Mouse (Mus musculus): ENCODE measurements around the gene Usp15. TPM values are rescaled to one million over a fixed set of nuclear protein-coding genes. Genes with fewer than 3 reads are reported as not detected.

The Usp15 gene
- polyA plus RNA-seq, 1 experiment from 2014 or later, result 56.5 TPM

GRCm38 (mm10) chr10:123198183-123198582, 1.4 kb upstream of the Usp15 start:
- Histone ChIP-seq H3K27ac (no peak overlapping the region), H3K9me3 (no peaks in the 10 kb centered on the region), H3K4me1 (replicated peaks) (peaks cover 10% of the 10 kb centered on the region), H3K27me3 (ENCODE audit: insufficient read depth, poor library complexity, severe bottlenecking) (no peaks in the 10 kb centered on the region), H3K36me3 (no peaks in the 10 kb centered on the region), H3K4me3 (no peak overlapping the region)
- DNase-seq (ENCODE audit: low spot score), result no peak
- 87% methylated on average over 5 of the region's 5 CpGs for WGBS

DNA sequence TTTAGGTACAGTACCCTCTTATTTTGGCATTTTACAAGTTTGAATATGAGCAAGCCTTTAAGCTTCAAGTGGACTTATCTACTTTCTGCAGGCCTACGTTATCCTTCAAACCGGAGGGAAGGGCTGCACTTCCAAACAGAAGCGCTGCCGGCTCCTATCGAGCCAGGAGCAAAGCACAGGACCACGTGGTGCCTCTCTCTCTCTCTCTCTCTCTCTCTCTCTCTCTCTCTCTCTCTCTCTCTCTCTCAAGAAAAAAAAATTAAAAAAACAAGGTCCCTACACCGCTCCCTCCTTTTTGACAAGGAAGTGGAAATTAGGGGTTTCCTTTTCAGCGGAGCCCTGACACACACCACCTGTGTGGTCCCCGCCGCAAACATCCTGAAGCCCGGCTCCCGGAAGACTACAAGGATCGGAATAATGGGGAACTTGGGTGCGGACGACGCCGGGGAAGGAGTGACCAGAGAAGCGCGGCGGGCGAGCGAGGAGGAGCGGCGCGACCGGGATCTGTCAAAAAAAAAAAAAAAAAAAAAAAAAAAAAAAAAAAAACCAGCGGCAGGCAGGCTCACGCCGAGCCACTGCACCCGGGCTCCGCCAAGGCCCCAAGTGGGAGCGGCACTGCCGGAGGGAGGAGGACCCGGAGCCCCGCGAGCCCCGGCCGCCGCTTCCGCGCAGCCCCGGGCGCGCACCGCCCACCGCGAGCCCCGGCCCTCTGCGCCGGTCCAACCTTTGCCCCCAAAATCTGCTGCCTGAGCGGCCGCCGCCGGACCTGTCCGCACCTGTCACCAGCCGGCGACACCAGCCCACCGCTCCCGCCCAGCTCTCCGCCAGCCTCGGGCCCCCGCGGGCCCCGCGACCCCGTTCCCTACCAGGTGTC, 597 bp downstream of the Usp15 start:
- no peaks in the 10 kb centered on the region for H3K9me3 ChIP-seq
- peak overlapping the region; percentile 95 for H3K27ac ChIP-seq
- whole genome bisulfite sequencing, result under 1% methylated on average over 66 of the region's 66 CpGs

DNA sequence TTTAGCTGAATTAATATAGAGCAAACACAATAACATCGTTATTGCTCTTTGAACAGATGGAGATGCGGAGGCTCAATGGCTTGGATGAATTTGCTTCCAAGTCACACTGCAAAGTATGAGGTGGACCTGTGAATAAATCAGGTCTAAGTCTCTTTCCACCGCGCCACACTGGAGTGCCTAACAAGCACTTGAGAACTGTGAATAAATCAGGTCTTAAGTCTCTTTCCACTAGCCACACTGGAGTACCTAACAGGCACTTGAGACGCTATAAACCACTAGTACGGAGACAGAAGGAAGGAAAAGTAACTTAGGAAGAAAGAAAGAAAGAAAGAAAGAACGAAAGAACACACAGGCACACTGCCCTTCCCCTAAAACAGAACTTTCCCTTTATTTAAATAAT, 1.3 kb downstream of the Usp15 start:
- Histone ChIP-seq H3K36me3 (no peaks in the 10 kb centered on the region), H3K4me3 (peak overlapping the region; percentile 95), H3K27ac (peak overlapping the region; percentile 95), H3K9me3 (no peaks in the 10 kb centered on the region), H3K27me3 (ENCODE audit: insufficient read depth, poor library complexity, severe bottlenecking) (no peaks in the 10 kb centered on the region), H3K4me1 (replicated peaks) (peaks cover 12% of the 10 kb centered on the region)
- WGBS, result 26% methylated on average over 7 of the region's 7 CpGs
- no peak for DNase-seq (ENCODE audit: low spot score)

More for the DNA sequence above, 597 bp downstream of the Usp15 start:
- peaks cover 10% of the 10 kb centered on the region for H3K4me1 ChIP-seq (replicated peaks)
- H3K4me3 ChIP-seq, result peak overlapping the region; percentile 95
- peak; percentile 39 for DNase-seq (ENCODE audit: low spot score)
- no peaks in the 10 kb centered on the region for H3K27me3 ChIP-seq (ENCODE audit: insufficient read depth, poor library complexity, severe bottlenecking)
- H3K36me3 ChIP-seq, result no peaks in the 10 kb centered on the region

DNA sequence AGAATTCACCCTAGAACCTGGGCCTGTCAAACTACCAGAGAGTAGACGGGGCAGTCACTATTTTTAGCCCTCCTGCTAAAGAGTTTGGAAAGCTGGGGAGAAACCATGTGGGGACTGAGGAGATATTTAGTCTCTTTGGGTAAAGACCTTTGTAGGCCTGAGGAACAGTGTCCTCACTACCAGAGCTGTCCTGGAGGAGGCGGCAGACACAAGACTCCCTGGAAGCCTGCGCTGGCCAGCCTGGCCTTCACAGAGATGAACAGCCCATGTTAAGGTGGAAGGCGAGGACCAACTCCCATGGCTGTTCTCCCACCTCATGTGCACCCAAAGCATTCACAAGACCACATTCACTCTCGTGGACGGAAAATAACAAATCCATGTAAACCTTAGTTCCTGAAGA, 5.8 kb downstream of the Usp15 start:
- WGBS, result 85% methylated on average over 6 of the region's 6 CpGs
- Histone ChIP-seq H3K27ac (no peak overlapping the region), H3K36me3 (no peaks in the 10 kb centered on the region), H3K4me1 (replicated peaks) (peaks cover 12% of the 10 kb centered on the region), H3K27me3 (ENCODE audit: insufficient read depth, poor library complexity, severe bottlenecking) (no peaks in the 10 kb centered on the region), H3K9me3 (no peaks in the 10 kb centered on the region), H3K4me3 (no peak overlapping the region)
- no peak for DNase-seq (ENCODE audit: low spot score)

DNA sequence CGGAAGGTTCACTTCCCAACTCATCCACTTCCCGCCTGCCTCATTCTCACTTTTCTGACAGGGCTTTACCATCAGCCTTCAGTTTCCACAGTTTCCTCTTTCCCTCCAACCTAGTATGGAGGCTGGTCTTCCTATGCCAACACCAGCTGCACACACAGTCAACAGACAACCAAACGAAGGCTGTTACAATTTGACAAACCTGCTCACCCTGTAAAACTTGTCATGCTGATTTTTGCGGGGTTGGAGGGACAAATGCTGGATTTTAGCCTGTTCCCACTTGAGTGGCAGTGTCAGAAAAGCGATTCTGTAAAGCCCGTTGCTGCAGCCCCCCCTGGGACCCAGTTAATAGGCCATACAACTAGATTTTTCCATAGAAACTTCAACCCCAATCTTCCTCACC, 9.5 kb downstream of the Usp15 start:
- H3K27ac ChIP-seq, result no peak overlapping the region
- H3K4me3 ChIP-seq, result no peak overlapping the region
- H3K4me1 ChIP-seq (replicated peaks), result 0 out of 2 replicates have a peak, but pooled peaks cover 2% of the 10 kb centered on the region
- no peak for DNase-seq (ENCODE audit: low spot score)
- no peaks in the 10 kb centered on the region for H3K9me3 ChIP-seq
- H3K36me3 ChIP-seq, result no peaks in the 10 kb centered on the region
- H3K27me3 ChIP-seq (ENCODE audit: insufficient read depth, poor library complexity, severe bottlenecking), result no peaks in the 10 kb centered on the region
- 88% methylated on average over 6 of the region's 6 CpGs for WGBS

DNA sequence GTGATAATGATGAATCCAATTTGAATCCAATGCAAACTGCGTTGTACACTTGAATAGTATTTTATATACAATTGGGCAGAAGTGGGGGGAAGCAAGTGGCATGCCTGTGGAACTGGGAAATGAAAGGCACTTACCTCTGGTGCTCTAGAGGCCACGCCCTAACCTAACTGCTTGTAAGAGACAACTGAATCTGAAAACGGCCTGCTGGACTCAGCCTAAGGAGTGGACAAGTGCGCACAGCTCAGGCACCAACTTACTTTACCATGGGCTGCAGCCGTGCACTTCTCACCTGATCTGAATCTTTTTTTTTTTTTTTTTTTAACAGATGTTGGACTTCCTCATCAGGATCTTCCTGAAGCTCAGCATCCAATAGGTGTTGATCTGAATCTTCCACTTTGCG, 10.9 kb downstream of the Usp15 start:
- Histone ChIP-seq H3K9me3 (no peaks in the 10 kb centered on the region), H3K27ac (no peak overlapping the region), H3K36me3 (peaks cover 2% of the 10 kb centered on the region), H3K4me1 (replicated peaks) (no peaks in the 10 kb centered on the region), H3K4me3 (no peak overlapping the region), H3K27me3 (ENCODE audit: insufficient read depth, poor library complexity, severe bottlenecking) (no peaks in the 10 kb centered on the region)
- WGBS, result 89% methylated on average over 6 of the region's 6 CpGs
- no peak for DNase-seq (ENCODE audit: low spot score)

GRCm38 (mm10) chr10:123183743-123184142, 13.1 kb downstream of the Usp15 start:
- Histone ChIP-seq H3K27me3 (ENCODE audit: insufficient read depth, poor library complexity, severe bottlenecking) (no peaks in the 10 kb centered on the region), H3K36me3 (peaks cover 23% of the 10 kb centered on the region), H3K9me3 (no peaks in the 10 kb centered on the region), H3K4me3 (no peak overlapping the region), H3K27ac (no peak overlapping the region), H3K4me1 (replicated peaks) (no peaks in the 10 kb centered on the region)
- no peak for DNase-seq (ENCODE audit: low spot score)
- 82% methylated on average over 2 of the region's 2 CpGs for WGBS

- Histone ChIP-seq H3K9me3 (no peaks in the 10 kb centered on the region), H3K27me3 (ENCODE audit: insufficient read depth, poor library complexity, severe bottlenecking) (no peaks in the 10 kb centered on the region), H3K27ac (no peak overlapping the region), H3K36me3 (peaks cover 28% of the 10 kb centered on the region), H3K4me1 (replicated peaks) (no peaks in the 10 kb centered on the region), H3K4me3 (no peak overlapping the region)
- DNase-seq (ENCODE audit: low spot score), result no peak
- 69% methylated on average over 7 of the region's 7 CpGs for WGBS
Observed at GRCm38 (mm10) chr10:123183243-123183642, 13.6 kb downstream of the Usp15 start.

GRCm38 (mm10) chr10:123182391-123182790, 14.4 kb downstream of the Usp15 start:
- no peak overlapping the region for H3K27ac ChIP-seq
- 89% methylated on average over 3 of the region's 3 CpGs for WGBS
- H3K4me3 ChIP-seq, result no peak overlapping the region
- DNase-seq (ENCODE audit: low spot score), result no peak
- H3K27me3 ChIP-seq (ENCODE audit: insufficient read depth, poor library complexity, severe bottlenecking), result no peaks in the 10 kb centered on the region
- no peaks in the 10 kb centered on the region for H3K9me3 ChIP-seq
- H3K4me1 ChIP-seq (replicated peaks), result no peaks in the 10 kb centered on the region
- H3K36me3 ChIP-seq, result peaks cover 36% of the 10 kb centered on the region

DNA sequence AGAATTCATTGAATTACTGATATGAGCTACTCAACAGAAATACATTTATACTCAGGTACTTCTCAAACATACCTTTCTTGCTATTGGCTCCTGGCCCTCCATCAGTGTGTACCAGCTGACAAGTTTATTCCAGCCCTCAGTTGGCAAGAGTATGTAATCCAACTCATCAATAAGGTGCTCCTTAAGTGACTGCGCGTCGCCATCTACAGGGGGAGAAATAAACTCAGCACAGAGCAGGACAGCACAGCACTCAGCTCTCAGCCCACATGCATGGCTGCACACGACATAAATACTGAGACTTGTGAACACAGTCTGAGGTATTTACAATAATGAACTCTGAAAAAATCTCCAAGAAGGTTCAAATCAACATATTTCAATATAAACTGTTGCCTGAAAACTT, 21.0 kb downstream of the Usp15 start:
- WGBS, result 76% methylated on average over 4 of the region's 4 CpGs
- Histone ChIP-seq H3K36me3 (peaks cover 73% of the 10 kb centered on the region), H3K4me1 (replicated peaks) (no peaks in the 10 kb centered on the region), H3K27me3 (ENCODE audit: insufficient read depth, poor library complexity, severe bottlenecking) (no peaks in the 10 kb centered on the region), H3K4me3 (no peak overlapping the region), H3K9me3 (no peaks in the 10 kb centered on the region), H3K27ac (no peak overlapping the region)
- no peak for DNase-seq (ENCODE audit: low spot score)

GRCm38 (mm10) chr10:123170898-123171297, 25.9 kb downstream of the Usp15 start:
- Histone ChIP-seq H3K4me3 (no peak overlapping the region), H3K36me3 (peaks cover 71% of the 10 kb centered on the region), H3K27me3 (ENCODE audit: insufficient read depth, poor library complexity, severe bottlenecking) (no peaks in the 10 kb centered on the region), H3K4me1 (replicated peaks) (no peaks in the 10 kb centered on the region), H3K9me3 (no peaks in the 10 kb centered on the region), H3K27ac (no peak overlapping the region)
- DNase-seq (ENCODE audit: low spot score), result no peak
- WGBS, result 89% methylated on average over 6 of the region's 6 CpGs

- Histone ChIP-seq H3K9me3 (no peaks in the 10 kb centered on the region), H3K27me3 (ENCODE audit: insufficient read depth, poor library complexity, severe bottlenecking) (no peaks in the 10 kb centered on the region), H3K4me1 (replicated peaks) (no peaks in the 10 kb centered on the region), H3K4me3 (no peak overlapping the region), H3K27ac (no peak overlapping the region), H3K36me3 (peaks cover 59% of the 10 kb centered on the region)
- 95% methylated on average over 3 of the region's 3 CpGs for WGBS
- DNase-seq (ENCODE audit: low spot score), result no peak
Observed at GRCm38 (mm10) chr10:123165542-123165941, 31.3 kb downstream of the Usp15 start.

DNA sequence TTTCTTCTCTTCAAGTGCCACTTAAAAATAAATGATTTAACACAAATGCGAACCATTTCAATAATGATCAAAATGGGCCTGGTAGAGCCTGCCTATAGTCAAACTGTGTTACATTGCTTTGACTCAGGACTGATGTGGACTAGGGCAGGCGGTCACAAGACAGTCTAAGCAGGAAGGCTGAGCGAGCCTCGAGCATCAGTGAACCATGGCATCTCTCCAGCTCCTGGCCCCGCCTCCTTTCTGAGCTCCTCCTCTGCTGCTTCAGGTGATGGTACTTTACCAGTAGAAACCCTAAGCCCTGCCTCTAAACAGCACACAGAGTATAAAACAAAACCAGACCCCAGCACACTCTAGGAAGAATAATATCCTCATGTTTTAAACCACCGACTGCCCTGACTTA, 36.3 kb downstream of the Usp15 start:
- H3K36me3 ChIP-seq, result peaks cover 55% of the 10 kb centered on the region

More for the DNA sequence above, 36.3 kb downstream of the Usp15 start:
- Histone ChIP-seq H3K4me3 (no peak overlapping the region), H3K9me3 (no peaks in the 10 kb centered on the region), H3K4me1 (replicated peaks) (no peaks in the 10 kb centered on the region), H3K27me3 (ENCODE audit: insufficient read depth, poor library complexity, severe bottlenecking) (no peaks in the 10 kb centered on the region), H3K27ac (no peak overlapping the region)
- no peak for DNase-seq (ENCODE audit: low spot score)
- WGBS, result 81% methylated on average over 6 of the region's 6 CpGs

Measured in hindbrain, embryonic 10.5 days (tissue).